Mouse (Mus musculus) lung, embryonic 15.5 days (tissue): Measurements from ENCODE around the gene 4930518I15Rik. TPM values are rescaled to one million over a fixed set of nuclear protein-coding genes. Genes with fewer than 3 reads are reported as not detected.
"Not testable (repeated sequence)": the region's sequence is repeated elsewhere in the genome, so short reads cannot be mapped to it uniquely, and the experiment has no call there.

ENCODE experiments used
- ATAC-seq: fragments of 200-750 bp; cut with Nextera tagmentation; 2 replicates; pipeline ENCODE4 v1.8.0; 2017; ENCODE audit warnings: moderate number of reproducible peaks, borderline replicate concordance; ENCODE audit not compliant: low FRiP score, low TSS enrichment; ENCODE audit errors: extremely low read depth
- H3K27ac ChIP-seq: fragments of 300-500 bp; sonication (generic); 2 replicates; pipeline ENCODE4 v1.5.1; 2015; ENCODE audit warnings: moderate library complexity, mild to moderate bottlenecking, inconsistent platforms
- H3K27me3 ChIP-seq: fragments of 300-500 bp; sonication (generic); 2 replicates; pipeline ENCODE4 v1.6.1; 2015; ENCODE audit warnings: inconsistent platforms
- H3K36me3 ChIP-seq: fragments of 300-500 bp; sonication (generic); 2 replicates; pipeline ENCODE4 v1.6.1; 2015; ENCODE audit warnings: inconsistent platforms
- H3K4me1 ChIP-seq: fragments of 300-500 bp; sonication (generic); 2 replicates; pipeline ENCODE4 v1.6.1; 2015; ENCODE audit warnings: inconsistent platforms
- H3K4me2 ChIP-seq: fragments of 300-500 bp; sonication (generic); 2 replicates; pipeline ENCODE4 v1.6.1; 2015; ENCODE audit warnings: inconsistent platforms, mild to moderate bottlenecking, moderate library complexity
- H3K4me3 ChIP-seq: fragments of 300-500 bp; sonication (generic); 2 replicates; pipeline ENCODE4 v1.5.1; 2015; ENCODE audit warnings: mild to moderate bottlenecking, inconsistent platforms
- H3K9ac ChIP-seq: fragments of 300-500 bp; sonication (generic); 2 replicates; pipeline ENCODE4 v1.6.1; 2015; ENCODE audit warnings: inconsistent platforms
- H3K9me3 ChIP-seq: fragments of 300-500 bp; sonication (generic); 2 replicates; pipeline ENCODE4 v1.6.1; 2016; ENCODE audit warnings: inconsistent platforms
- WGBS: fragments of 180-500 bp; shearing (Covaris S2); methylation state at CpG from one replicate; pipeline ENCODE4 v1.1.7; 2015; 5-methylcytosine and 5-hydroxymethylcytosine counted together
- polyA plus RNA-seq: library from polyadenylated mRNA; unstranded; fragments of >200 nt; fragmentation: Nextera tagmentation; extraction: Ambion mirVana; gene quantifications from 2 replicates; pipeline ENCODE4 v1.2.1, GENCODE M21; 2015

4930518I15Rik gene
- polyA plus RNA-seq, 1 experiment from 2014 or later, result 7.5 TPM

DNA sequence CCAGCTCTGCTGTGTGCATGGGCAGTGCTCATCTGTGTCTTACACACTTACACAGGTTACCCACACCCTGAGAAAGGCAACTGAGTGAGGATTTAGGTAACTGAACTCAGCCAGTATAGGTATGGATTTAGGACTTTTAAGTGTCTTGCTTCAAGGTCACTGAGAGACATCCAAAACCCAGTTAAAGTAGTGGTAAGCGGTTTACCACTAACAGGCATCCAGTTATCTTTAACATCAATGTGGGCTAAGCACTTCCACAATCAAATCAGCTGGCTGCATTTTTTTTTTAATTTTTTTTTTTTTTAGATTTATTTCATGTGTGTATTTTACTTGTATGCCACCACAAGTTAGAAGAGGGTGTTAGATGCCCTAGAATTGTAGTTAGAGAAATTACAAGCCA is 1.4 kb downstream of the 4930518I15Rik start:
- no peaks in the 10 kb centered on the region for H3K9me3 ChIP-seq
- ATAC-seq, result no peak
- H3K36me3 ChIP-seq, result peaks cover 39% of the 10 kb centered on the region
- H3K27ac ChIP-seq, result no peak overlapping the region
- no peak overlapping the region for H3K4me2 ChIP-seq
- WGBS, result 89% methylated on average over 1 of the region's 1 CpGs
- H3K4me1 ChIP-seq, result peaks cover 20% of the 10 kb centered on the region
- H3K4me3 ChIP-seq, result no peak overlapping the region
- H3K27me3 ChIP-seq, result no peaks in the 10 kb centered on the region
- H3K9ac ChIP-seq, result no peak overlapping the region

DNA sequence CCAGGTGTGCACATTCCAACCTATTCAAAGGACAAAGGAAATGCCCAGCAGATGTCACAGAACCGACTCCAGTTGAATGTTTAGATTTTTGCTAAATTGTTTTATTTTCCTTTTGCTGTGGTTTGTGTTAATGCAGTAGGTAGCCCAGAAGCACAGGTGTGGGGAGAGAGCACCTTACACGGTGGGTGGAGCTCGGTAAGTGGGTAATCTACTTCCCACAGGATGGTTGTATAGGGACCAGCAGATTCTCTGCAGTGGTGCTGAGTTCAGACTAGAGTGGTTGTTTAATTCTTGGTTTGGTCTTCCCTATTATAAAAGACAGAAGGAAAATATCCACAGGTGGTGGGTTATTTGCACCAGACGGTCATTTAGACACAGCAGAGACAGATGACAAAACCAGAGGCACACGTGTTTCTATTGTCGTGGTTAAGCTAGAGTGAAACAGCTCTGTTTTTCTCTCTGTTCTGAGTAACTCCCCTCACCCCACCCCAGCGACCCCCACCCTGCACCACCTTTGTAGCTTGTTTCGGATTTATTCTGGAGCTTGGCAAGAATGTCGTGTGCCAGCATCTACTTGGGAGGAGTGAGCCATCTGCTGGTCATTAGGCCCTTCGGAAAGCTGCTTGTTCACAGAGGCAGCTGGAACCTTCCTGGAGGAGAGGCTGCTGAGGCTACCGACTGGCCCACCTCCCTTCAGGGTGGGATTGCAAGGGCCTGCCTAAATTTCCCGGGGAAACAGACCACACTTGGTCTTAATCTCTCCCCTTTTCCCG is 3.6 kb downstream of the 4930518I15Rik start:
- H3K4me1 ChIP-seq, result peaks cover 18% of the 10 kb centered on the region
- not testable (repeated sequence) for H3K9ac ChIP-seq, H3K4me2 ChIP-seq, ATAC-seq, H3K27me3 ChIP-seq, H3K9me3 ChIP-seq, H3K27ac ChIP-seq, H3K4me3 ChIP-seq
- H3K36me3 ChIP-seq, result peaks cover 57% of the 10 kb centered on the region
- WGBS, result 46% methylated on average over 13 of the region's 13 CpGs

DNA sequence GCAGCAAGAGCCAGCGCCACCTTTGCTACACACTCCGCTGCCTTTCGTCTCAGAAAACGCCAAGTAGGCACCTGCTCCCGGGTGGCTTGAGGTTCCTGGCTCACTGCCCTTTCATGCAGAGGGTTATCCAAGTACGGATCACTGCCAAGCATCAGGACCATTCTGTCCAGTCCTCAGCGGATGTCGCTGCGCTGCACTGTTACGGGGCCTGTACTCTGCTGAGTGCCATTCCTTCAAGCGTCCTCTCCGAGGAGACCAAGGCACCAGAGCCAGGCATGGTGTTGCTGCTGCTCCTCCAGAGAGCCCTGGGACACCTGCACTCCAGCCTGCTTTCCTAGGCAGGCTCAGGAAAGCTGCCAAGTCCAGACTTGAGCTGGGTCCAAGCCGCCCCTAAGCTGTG is 4.2 kb downstream of the 4930518I15Rik start:
- H3K9ac ChIP-seq, H3K4me3 ChIP-seq, H3K4me2 ChIP-seq, H3K9me3 ChIP-seq, H3K27me3 ChIP-seq, H3K27ac ChIP-seq: not testable (repeated sequence)
- peak; percentile 34 for ATAC-seq
- WGBS, result 78% methylated on average over 10 of the region's 13 CpGs
- peaks cover 21% of the 10 kb centered on the region for H3K4me1 ChIP-seq
- peaks cover 63% of the 10 kb centered on the region for H3K36me3 ChIP-seq

DNA sequence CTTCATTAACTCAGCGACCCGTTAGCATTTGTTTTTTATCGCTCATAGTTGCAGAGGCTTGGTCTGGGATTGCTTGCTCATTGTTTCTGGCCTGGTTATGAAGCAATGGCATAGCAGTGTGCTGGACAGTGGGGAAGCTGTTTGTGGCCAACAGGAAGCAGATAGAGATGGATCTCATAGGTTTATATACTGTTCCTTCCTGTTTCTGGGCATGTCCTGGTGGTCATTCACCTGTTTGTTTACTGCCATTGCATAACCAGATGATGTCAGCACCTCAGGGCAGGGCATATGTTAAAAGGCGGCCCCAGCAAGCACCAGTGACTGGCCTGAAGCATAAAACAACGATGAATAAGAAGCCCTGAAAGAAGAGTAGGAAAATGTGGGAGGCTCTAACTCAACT is 7.2 kb downstream of the 4930518I15Rik start:
- H3K27ac ChIP-seq, result no peak overlapping the region
- no peaks in the 10 kb centered on the region for H3K9me3 ChIP-seq
- H3K4me3 ChIP-seq, result no peak overlapping the region
- no peaks in the 10 kb centered on the region for H3K27me3 ChIP-seq
- no peak overlapping the region for H3K4me2 ChIP-seq
- WGBS, result 80% methylated on average over 5 of the region's 5 CpGs
- H3K9ac ChIP-seq, result no peak overlapping the region
- H3K36me3 ChIP-seq, result peaks cover 71% of the 10 kb centered on the region
- no peak for ATAC-seq
- peaks cover 13% of the 10 kb centered on the region for H3K4me1 ChIP-seq

DNA sequence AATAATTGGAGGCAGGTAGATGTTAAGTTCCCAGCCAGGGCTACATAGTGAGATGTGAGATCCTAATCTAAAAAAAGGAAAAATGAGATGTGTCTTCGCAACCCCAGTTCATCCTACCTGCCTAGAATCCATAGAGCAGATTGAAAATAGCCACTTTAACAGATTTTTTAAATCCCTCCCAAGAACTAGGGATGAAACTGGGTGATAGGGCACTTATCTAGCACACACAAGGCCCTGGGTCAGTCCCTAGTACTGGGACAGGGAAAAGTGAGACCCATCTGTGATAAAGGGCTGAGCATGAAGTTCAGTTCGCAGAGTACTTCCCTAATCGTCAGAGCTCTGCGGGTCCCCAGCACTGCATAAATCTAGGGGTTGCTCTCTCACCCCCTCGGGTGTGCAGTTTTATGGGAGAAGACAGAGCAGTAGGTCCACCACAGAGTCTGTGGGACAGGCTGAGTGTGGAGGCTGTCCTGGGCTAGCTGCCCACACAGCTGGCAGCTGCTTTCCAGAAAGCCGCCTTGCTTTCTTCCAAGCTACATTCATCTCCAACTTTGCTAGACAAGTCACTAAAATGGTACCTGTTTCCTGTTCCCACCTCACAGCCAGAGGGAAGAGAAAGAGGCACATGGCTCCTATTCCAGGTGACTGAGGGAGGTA is 9.1 kb downstream of the 4930518I15Rik start:
- Histone ChIP-seq H3K36me3 (peaks cover 66% of the 10 kb centered on the region), H3K27ac (no peak overlapping the region), H3K4me1 (peaks cover 32% of the 10 kb centered on the region), H3K27me3 (no peaks in the 10 kb centered on the region), H3K9me3 (no peaks in the 10 kb centered on the region), H3K4me3 (no peak overlapping the region), H3K9ac (no peak overlapping the region), H3K4me2 (no peak overlapping the region)
- 83% methylated on average over 6 of the region's 6 CpGs for WGBS
- ATAC-seq, result no peak

DNA sequence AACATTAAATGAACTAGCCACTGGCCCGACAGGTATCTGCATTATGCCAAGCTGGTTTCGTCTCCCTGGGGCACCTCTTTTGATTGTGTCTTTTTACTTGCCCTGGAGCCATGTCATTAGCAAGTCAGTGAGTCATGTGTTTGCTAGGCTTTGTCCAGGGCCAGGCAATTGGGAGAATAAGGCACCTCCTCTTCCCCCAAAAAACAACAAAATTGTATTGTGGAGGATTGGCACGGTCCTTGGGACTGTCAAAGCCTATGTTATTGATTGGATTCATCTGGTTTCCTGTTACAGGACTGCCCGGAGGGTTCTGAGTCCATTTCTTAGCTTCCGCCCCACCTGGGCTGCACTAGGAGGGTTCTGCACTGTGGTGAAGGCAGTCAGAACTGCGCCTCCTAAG is 10.1 kb downstream of the 4930518I15Rik start:
- Histone ChIP-seq H3K9me3 (no peaks in the 10 kb centered on the region), H3K9ac (no peak overlapping the region), H3K4me3 (no peak overlapping the region), H3K27me3 (no peaks in the 10 kb centered on the region), H3K4me1 (peaks cover 42% of the 10 kb centered on the region), H3K27ac (no peak overlapping the region), H3K4me2 (no peak overlapping the region), H3K36me3 (peaks cover 62% of the 10 kb centered on the region)
- no peak for ATAC-seq
- 76% methylated on average over 6 of the region's 6 CpGs for WGBS

DNA sequence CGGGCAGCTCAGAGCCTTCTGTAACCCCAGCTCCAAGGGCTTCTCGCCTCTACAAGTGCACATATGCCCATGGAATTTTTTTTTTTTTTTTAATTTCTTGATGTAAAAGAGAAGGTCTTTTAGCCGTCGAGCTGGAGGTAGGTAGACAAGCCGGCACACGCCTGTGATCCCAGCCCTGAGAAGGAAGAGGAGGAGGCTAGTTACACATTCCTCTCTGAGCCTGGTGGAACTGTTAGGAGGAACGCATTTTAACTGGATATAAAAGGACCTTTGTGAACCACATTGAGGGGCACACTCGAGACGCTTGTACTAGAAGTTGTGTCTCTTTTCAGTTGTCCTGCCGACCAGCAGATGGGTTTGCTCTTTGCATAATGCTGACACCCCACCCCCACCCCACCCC is 13.0 kb downstream of the 4930518I15Rik start:
- Histone ChIP-seq H3K36me3 (peaks cover 34% of the 10 kb centered on the region), H3K9me3 (no peaks in the 10 kb centered on the region), H3K4me2 (no peak overlapping the region), H3K9ac (no peak overlapping the region), H3K4me1 (peaks cover 55% of the 10 kb centered on the region), H3K27ac (peak overlapping the region; percentile 79), H3K4me3 (no peak overlapping the region), H3K27me3 (no peaks in the 10 kb centered on the region)
- no peak for ATAC-seq
- 34% methylated on average over 10 of the region's 10 CpGs for WGBS

DNA sequence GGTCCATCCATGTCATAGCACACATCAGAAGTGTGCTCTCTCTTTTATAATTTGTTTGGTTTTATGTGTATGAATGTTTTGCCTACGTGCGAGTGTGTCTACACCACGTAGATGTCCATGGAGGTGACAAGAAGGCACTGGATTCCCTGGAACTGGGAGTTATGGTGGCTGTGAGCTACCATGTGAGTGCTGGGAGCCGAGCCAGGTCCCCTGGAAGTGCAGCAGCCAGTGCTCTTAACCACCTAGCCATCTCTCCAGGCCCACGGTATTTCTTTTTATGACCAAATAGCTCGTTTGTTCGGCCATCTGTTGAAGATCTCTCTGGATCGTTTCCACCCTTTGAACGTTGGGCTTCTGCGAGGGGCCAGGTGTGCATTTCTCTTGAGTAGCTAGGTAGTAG is 14.4 kb downstream of the 4930518I15Rik start:
- peaks cover 23% of the 10 kb centered on the region for H3K36me3 ChIP-seq
- no peak for ATAC-seq
- H3K27ac ChIP-seq, result no peak overlapping the region
- WGBS, result 67% methylated on average over 10 of the region's 10 CpGs
- H3K9me3 ChIP-seq, result no peaks in the 10 kb centered on the region
- H3K9ac ChIP-seq, result no peak overlapping the region
- peaks cover 63% of the 10 kb centered on the region for H3K4me1 ChIP-seq
- H3K4me2 ChIP-seq, result peak overlapping the region; percentile 73
- no peak overlapping the region for H3K4me3 ChIP-seq
- no peaks in the 10 kb centered on the region for H3K27me3 ChIP-seq

DNA sequence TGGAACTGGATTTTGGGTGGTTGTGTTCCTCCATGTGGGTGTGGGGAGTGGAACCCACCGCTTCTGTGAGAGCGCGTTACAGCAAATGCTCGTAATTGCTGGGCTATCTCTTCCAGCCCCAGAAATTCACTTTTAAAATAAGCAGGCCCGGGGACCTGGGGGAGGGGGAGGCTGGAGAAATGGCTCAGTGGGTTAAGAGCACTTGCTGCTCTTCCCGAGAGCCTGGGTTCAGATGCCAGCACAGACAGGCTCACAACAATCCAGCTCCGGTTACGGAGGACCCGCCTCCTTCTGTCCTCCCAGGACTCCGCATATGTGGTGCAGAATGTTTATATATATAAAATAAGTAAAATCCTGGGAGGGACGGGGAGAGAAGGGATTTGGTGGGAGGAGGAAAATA is 15.0 kb downstream of the 4930518I15Rik start:
- peak overlapping the region; percentile 97 for H3K27ac ChIP-seq
- H3K9ac ChIP-seq, result peak overlapping the region; percentile 90; the same call in 1 of the 2 replicates
- H3K36me3 ChIP-seq, result peaks cover 17% of the 10 kb centered on the region; the same call in 1 of the 2 replicates
- H3K4me2 ChIP-seq, result peak overlapping the region; percentile 73
- 11% methylated on average over 11 of the region's 11 CpGs for WGBS
- ATAC-seq, result no peak
- H3K4me1 ChIP-seq, result peaks cover 69% of the 10 kb centered on the region
- H3K27me3 ChIP-seq, result no peaks in the 10 kb centered on the region
- peak overlapping the region; percentile 95 for H3K4me3 ChIP-seq
- no peaks in the 10 kb centered on the region for H3K9me3 ChIP-seq

DNA sequence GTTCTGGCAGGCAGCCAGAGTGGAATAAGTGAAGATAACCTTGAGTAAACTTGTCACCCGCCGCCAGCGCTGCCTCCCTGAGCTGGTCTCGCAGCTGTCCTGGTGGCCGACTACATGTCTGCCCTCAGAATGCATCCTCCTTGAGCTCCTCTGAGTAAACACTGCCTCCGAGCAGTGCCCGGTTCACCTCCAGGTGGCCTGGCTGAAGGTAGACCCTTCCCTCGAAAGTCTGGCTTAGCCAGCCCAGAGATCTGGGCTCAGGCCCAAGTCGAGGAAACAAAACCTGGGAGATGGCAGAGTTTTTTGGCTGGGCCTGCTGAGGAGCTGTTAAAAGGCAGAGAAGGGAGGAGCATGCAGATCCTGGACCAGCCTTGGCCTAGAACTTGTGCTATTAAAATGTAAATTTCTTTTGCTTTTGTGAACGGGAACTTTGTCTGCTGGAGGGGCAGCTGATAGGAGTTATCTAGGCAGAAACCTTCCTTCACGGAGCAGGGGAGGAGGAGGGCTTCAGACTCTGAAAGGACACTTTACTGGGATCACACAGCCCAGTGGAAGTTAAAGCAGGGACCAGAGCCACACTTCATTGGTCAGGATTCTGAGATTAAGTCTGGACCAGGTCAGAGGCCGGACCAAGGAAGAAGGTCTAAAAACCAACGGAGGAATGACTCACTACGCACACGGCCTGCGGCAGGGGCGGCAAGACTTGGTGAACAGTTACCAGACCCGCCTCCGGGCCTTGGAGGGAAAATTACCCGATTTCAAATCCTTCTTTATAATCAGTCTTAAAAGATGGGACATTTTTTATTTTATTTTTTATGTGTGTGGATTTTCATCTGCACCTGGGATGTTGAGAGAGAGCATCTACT is 15.7 kb downstream of the 4930518I15Rik start:
- Histone ChIP-seq H3K36me3 (peaks cover 11% of the 10 kb centered on the region; the same call in 1 of the 2 replicates), H3K9ac (peak overlapping the region; percentile 90), H3K4me2 (peak overlapping the region; percentile 73), H3K4me3 (peak overlapping the region; percentile 95), H3K4me1 (peaks cover 70% of the 10 kb centered on the region), H3K27me3 (no peaks in the 10 kb centered on the region), H3K9me3 (no peaks in the 10 kb centered on the region), H3K27ac (peak overlapping the region; percentile 97)
- WGBS, result 6% methylated on average over 20 of the region's 20 CpGs
- no peak; the same call in 1 of the 2 replicates for ATAC-seq

DNA sequence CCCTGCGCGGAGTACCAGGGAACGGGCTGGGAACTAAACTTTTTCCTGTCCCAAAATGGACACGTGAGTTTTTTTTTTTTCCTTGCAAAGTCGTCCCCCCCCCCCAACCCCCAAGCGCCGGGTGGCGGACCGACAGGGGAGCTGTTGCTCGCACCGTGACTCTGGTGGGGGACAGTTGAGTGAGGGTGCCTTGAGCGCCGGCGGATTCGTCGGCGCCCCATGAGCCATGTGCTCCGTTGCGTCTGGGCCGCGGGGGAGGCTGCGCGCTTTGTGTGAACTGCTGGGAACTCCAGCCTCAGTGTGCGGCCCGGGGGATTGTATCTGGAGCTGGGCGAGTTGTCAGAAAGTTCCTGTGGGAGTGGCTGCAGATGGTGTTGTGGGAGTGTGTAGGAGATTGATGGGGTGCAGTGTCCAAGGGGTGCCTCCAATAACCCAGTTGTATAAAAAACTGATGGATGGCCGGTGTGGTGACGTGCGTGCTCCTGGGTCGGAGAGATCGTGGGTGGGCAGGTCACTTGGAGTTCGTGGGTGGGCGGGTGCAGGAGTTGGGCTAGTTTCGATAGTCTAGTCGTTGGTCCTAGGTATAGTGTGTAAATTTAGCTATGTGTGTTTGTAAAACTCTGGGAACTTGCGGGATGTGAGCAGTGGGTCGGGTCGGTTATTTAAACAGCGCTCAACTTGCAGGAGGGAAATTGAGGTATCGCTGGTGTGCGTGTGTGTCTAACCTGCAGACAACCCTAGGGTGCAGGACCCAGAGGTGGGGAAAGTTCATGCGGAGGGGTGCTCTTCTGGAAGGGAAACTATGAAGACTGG is 16.5 kb downstream of the 4930518I15Rik start:
- Histone ChIP-seq H3K9ac (peak overlapping the region; percentile 90), H3K9me3 (no peaks in the 10 kb centered on the region), H3K27me3 (no peaks in the 10 kb centered on the region), H3K4me1 (peaks cover 70% of the 10 kb centered on the region), H3K4me3 (peak overlapping the region; percentile 95), H3K4me2 (peak overlapping the region; percentile 73), H3K27ac (peak overlapping the region; percentile 97), H3K36me3 (peaks cover 8% of the 10 kb centered on the region; the same call in 1 of the 2 replicates)
- ATAC-seq, result peak; percentile 21; the same call in 1 of the 2 replicates
- under 1% methylated on average over 40 of the region's 42 CpGs for WGBS
